Mouse (Mus musculus) spleen, adult 2 months (tissue): ENCODE measurements around the gene Il10rb.

Source experiments
- CTCF ChIP-seq: fragments of 200-500 bp; IDR thresholded peaks from 2 replicates; pipeline ENCODE4 v1.5.1; 2011; ENCODE audit warnings: mild to moderate bottlenecking, inconsistent platforms; ENCODE audit not compliant: insufficient read depth, insufficient read length, insufficient replicate concordance; ENCODE audit errors: extremely low read depth
- POLR2A ChIP-seq: fragments of 200-500 bp; IDR thresholded peaks from 2 replicates; pipeline ENCODE4 v1.6.1; 2011; ENCODE audit warnings: low read depth, low read length, inconsistent platforms

DNA sequence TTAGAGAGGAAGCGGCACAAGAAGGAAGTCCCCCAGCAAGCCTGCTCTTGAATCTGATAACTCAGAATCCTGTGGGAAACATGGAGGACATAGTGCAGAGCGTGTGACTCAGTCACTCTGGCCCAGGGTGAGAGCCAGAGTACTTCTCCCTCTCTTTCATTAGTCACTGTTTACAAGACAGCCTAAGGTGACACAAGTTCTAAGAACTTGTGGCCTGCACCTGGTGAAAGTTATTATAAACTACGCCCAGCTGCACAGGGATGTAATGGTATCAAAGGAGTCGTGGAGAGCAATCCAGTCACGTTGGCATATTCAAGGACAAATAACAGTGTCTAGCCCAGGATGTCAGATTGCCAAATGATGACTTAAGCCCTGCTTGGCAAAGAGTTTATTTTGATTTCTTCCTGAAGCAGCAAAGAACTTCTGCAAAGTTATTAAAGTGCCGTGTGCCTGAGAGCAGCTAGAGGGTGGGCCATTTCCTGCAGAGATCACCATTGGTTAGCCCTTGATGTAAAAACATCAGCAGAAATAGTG, 46.5 kb downstream of the Il10rb start:
- no peak for TF ChIP-seq CTCF
- TF ChIP-seq POLR2A = no peak
